ENCODE assay signal across 17 mouse cellular contexts in the genomic region with DNA sequence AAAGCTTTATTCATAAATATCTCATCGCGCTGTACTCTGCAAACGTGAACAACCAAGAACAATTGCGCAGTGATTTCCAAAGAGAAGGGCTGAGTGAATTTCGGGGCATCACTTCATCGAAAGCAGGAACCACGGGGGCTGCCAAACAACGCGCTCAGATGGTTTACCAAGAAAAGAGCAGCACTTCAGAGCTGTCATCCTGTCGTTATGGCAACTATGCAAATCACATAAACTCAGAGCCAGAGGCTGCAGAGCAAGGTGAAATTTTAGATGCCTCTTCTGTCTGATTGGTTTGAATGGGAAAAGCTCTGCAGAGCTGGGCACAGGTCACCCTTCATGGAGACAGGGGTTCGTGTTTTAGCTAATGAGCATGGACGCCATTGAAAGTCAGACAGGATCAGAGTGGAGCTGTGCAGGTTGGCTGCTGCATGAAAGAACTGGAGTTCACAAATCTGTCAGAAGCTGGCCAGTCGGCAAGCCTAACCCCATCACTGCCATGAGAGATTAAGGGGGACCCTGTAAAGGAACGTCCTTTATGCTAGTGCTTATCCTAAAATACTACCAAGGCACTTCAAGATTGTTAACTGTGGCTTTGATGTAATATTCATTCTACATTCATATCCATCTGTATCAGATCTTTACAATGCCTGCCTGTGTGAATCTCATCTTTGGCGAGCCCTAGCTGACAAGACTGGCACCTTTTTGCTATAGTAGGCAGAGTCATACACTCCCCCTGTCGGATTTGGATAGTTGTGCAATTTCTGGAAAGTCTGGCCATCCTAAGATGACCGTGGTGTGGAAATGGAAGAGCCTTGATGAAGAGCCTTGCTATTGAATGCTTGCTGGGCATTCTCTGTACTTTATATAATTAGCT. TPM values are rescaled to one million over a fixed set of nuclear protein-coding genes. Genes with fewer than 3 reads are reported as not detected.
DNase-seq lines count a peak whose midpoint lies in the region; ATAC-seq lines count a peak whose summit lies in the region.
"Had no signal": no experiment of that assay in that cellular context is flagged by ENCODE, and none has a peak within 500 bp of the region (broad histone marks: within the 10 kb centered on the region; RNA-seq: fewer than 3 reads in every experiment).

No protein-coding gene starts in this region.

- ATAC-seq in midbrain, embryonic 12.5 days (ENCODE audit: low FRiP score, low read depth) = no peak
- no peak for ATAC-seq in midbrain, embryonic 11.5 days (ENCODE audit: low FRiP score)

- no peaks in the 10 kb centered on the region for H3K9me3 ChIP-seq in midbrain, embryonic 12.5 days
- H3K9me3 ChIP-seq in midbrain, embryonic 11.5 days (ENCODE audit: control insufficient read depth, low read length) = no peaks in the 10 kb centered on the region

- no peak overlapping the region for H3K27ac ChIP-seq in midbrain, embryonic 12.5 days (replicated peaks)
- no peak overlapping the region for H3K27ac ChIP-seq in midbrain, embryonic 11.5 days (ENCODE audit: low read depth, low read length)
- H3K27ac ChIP-seq: liver, embryonic 14.5 days had no signal

- 45% methylated on average over 17 of the region's 17 CpGs for WGBS in midbrain, embryonic 12.5 days
- WGBS in midbrain, embryonic 11.5 days = 57% methylated on average over 17 of the region's 17 CpGs

- H3K9ac ChIP-seq in midbrain, embryonic 12.5 days (replicated peaks) = no peak overlapping the region
- no peak overlapping the region for H3K9ac ChIP-seq in midbrain, embryonic 11.5 days (ENCODE audit: low read length)
- H3K9ac ChIP-seq: liver, embryonic 14.5 days had no signal

- H3K36me3 ChIP-seq in midbrain, embryonic 12.5 days = no peaks in the 10 kb centered on the region
- no peaks in the 10 kb centered on the region for H3K36me3 ChIP-seq in midbrain, embryonic 11.5 days (ENCODE audit: control insufficient read depth, insufficient read depth, low read length)

- DNase-seq in embryo, embryonic 10 days (ENCODE audit: low spot score) = peak; percentile 14
- no peak for DNase-seq in embryo, embryonic 11 days
- no peak for DNase-seq in midbrain, embryonic 11.5 days (ENCODE audit: low spot score, missing footprints)
- DNase-seq in layer of hippocampus, adult 18-20 months (ENCODE audit: low spot score in 2 of 2) = peak; percentile 68 to 85
- DNase-seq in right cerebral cortex, postnatal 10 days (ENCODE audit: low spot score in 2 of 2) = peak; percentile 75 to 85
- DNase-seq in lung, postnatal 14 days = no peak
- DNase-seq in cerebellum, postnatal 14 days = no peak
- DNase-seq: adrenal gland, adult 2 months; cerebellum, adult 11-12 months; thymus, postnatal 4 days had no signal

- no peak overlapping the region for H3K4me3 ChIP-seq in midbrain, embryonic 12.5 days
- H3K4me3 ChIP-seq in midbrain, embryonic 11.5 days (ENCODE audit: low read depth, low read length) = no peak overlapping the region

- H3K27me3 ChIP-seq in midbrain, embryonic 12.5 days = peaks cover 28% of the 10 kb centered on the region
- H3K27me3 ChIP-seq in midbrain, embryonic 11.5 days (ENCODE audit: control insufficient read depth, insufficient read depth, low read length) = no peaks in the 10 kb centered on the region; the same call in 1 of the 2 replicates

- peaks cover 8% of the 10 kb centered on the region for H3K4me1 ChIP-seq in midbrain, embryonic 12.5 days
- peaks cover 3% of the 10 kb centered on the region; the same call in 1 of the 2 replicates for H3K4me1 ChIP-seq in midbrain, embryonic 11.5 days (ENCODE audit: control insufficient read depth, insufficient read depth, low read length)

- 0 out of 2 replicates have a peak overlapping the region, but pooled peaks have one; percentile 2 for H3K4me2 ChIP-seq in midbrain, embryonic 12.5 days (replicated peaks)
- no peak overlapping the region for H3K4me2 ChIP-seq in midbrain, embryonic 11.5 days

RNA-seq across cellular contexts. Expression of a gene that starts 4.6 kb away (rescaled TPM):
- not detected in 2 replicates for polyA plus RNA-seq in midbrain, embryonic 12.5 days (2016; fragmentation: Nextera tagmentation; extraction: Ambion mirVana)
- not detected in 2 replicates for polyA plus RNA-seq in midbrain, embryonic 11.5 days (2014; fragmentation: Nextera tagmentation; extraction: Ambion mirVana)
- total RNA-seq in layer of hippocampus, adult 18-20 months (2021) = not detected
- total RNA-seq: adrenal gland, adult 2 months; heart, postnatal 25 days; megakaryocyte, adult 5-6 weeks; neutrophil, adult 5-6 weeks had no signal
- polyA plus RNA-seq: adrenal gland, adult 2 months; gonadal fat pad, adult 2 months; large intestine, adult 2 months; liver, embryonic 14.5 days had no signal

RNA-seq across cellular contexts. Expression of a gene that starts 6.6 kb away (rescaled TPM):
- polyA plus RNA-seq in midbrain, embryonic 12.5 days (2016; fragmentation: Nextera tagmentation; extraction: Ambion mirVana) = 7.8 and 8.3 TPM in 2 replicates
- polyA plus RNA-seq in midbrain, embryonic 11.5 days (2014; fragmentation: Nextera tagmentation; extraction: Ambion mirVana) = 2.6 and 3.4 TPM in 2 replicates
- total RNA-seq in layer of hippocampus, adult 18-20 months (2021) = 10 to 100 TPM; 13.6 to 13.9 TPM
- total RNA-seq: megakaryocyte, adult 5-6 weeks; neutrophil, adult 5-6 weeks had no signal

Comparison
In these comparisons a context has a peak if more than half of its experiments do, and no peak if none do; other contexts are left out.
1. DNase-seq: peak in embryo, embryonic 10 days (single experiment), layer of hippocampus, adult 18-20 months (2 of 2) and right cerebral cortex, postnatal 10 days (2 of 2); none in embryo, embryonic 11 days (single experiment), midbrain, embryonic 11.5 days (single experiment), lung, postnatal 14 days (single experiment) and cerebellum, postnatal 14 days (0 of 2).